Mouse (Mus musculus): ENCODE results near the gene Pole4.

Gene Pole4

DNA sequence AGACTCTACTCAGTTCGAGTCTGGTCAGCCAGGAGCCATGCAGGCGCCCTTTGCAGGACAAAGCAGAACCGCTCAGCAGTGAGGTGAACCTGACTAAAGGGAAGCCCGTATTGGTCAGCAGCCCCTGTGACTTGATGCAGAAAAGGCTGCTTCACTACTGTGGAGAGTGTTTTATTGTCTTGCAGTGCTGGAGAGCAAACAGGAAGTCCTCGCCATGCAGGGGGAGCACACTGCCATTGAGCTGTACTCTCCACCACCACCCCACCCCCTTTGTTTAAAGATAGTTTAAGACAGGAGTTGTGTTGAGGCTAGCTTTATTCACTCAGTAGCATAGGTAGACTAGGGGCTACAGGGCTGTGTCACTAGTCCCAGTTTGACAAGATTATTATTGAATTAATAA is at the start of gene Pole4:
TSS of gene Pole4 (minus strand) at position 145 of the 400 bp plus-strand sequence.
- no peak for DNase-seq

DNA sequence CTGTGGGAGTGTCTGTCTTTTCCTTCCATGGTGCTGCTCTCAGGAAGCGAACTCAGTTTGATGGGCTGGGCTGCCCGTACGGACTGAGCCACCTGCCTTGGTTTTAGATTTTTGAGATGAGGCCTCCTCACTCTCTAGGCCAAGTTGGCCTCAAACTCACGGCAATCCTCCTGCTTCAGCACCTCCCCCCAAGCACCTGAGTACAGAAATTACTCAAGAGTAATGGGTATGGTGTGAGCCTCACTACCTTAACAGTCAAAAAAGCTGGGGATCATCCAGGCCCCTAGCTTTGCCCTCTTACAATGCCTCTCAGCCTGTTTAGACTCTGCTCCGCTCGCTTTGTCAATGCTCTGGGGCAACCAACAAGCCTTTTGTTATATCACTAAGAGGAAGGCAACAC is 49.6 kb upstream of the Pole4 start:
- DNase-seq: no peak

DNA sequence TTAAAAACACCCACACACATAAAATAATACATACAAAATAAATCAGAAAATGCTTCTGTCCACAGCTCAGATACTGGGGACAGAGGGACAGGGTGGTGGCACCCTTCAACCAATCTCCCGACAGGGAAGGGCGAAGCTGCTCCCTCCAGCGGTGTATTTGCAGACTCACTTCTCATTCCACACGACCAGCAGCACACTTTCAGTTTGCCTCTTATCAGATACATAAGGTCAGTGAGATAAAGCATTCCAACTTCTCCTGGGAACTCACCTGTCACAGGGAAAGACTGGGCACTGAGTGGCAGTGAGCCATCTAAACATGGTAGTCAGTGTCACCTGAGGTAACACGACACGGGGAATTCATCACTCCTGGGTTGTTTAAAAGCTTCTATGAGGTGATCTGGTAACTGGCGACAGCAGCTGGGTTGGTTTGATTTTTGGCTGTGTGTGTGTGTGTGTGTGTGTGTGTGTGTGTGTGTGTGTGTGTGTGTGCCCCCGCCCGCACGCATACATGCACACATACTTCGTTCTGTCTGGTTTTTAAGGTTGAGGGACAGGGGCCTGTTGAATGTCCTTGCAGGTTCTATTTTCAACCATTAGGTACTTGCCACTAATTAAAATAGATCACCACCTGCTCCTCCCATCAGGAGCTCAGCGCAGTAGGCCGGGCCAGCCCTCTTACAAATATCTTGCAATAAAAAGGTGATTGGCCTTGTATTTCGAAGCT is 48.6 kb upstream of the Pole4 start:
- DNase-seq: no peak

DNA sequence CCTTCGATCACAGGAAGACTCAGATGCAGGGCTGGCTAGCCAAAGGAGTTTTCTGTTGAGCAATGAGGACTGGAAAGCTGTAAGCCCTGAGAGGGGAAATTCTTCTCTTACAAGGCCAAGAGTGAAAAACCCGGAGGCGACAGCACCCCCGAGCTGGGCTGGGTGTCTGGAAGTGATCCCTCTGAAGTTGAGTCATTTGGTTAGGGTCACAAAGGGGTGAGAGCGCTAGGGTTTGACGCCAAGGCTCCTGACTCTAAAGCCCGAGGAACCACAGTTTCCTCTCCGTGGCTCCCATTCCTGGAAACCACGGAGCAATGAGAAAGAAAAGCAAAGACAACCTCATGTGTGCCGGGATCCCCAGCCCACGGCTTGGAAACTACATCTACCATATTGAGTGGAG is 47.9 kb upstream of the Pole4 start:
- DNase-seq: no peak

DNA sequence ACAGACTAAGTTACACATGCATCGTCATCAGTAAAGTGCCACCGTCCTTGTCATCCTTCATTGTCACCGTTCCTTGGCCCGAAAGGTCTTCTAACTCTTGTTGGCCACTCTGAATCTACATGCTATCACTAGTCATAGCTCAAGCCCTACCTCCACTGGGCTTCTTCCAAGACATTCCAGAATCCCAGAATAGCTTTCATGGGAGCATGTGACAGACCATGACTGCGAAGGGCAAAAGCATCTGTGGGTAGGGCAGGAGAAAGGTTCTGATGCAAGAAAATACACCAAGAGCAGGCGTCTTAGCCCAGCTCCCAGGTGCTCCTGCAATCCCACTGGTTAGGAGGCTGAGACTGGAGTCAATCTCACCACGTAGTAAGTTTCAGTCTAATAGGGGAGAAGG is 46.6 kb upstream of the Pole4 start:
- DNase-seq: no peak

DNA sequence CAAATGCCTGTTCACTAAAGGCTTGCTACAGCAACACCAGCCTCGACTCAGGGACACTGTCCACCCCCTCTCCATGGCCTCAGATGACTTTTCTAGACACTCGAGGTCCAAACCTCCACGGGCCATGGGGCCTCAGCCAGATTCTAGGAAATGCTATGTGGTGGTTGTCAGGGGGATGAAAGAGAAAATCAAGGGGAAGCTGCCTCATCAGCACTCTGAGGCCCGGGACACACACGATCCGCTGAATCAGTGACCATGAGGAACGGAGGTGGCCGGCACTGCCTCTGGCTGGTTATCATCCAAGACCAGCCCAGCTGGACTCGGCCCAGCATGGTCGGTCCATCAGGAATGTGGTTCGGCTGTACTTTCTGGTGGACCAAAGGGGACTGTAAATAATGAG is 45.9 kb upstream of the Pole4 start:
- DNase-seq: peak; percentile 45

DNA sequence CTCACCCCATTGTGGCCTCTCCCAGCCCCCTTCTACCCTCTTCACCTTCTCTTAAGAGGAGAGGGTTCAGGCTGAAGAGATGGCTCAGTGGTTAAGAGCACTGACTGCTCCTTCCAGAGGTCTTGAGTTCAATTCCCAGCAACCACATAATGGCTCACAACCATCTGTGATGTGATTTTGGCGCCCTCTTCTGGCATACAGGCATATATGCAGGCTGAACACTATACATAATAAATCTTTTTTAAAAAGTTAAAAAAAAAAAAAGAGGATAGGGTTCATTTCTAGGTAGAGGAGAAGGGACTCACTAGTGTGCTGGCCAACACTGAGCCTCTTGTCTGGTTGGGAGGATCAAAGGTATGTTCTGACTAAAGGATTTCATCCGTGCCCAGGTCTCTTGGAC is 44.9 kb upstream of the Pole4 start:
- no peak for DNase-seq

DNA sequence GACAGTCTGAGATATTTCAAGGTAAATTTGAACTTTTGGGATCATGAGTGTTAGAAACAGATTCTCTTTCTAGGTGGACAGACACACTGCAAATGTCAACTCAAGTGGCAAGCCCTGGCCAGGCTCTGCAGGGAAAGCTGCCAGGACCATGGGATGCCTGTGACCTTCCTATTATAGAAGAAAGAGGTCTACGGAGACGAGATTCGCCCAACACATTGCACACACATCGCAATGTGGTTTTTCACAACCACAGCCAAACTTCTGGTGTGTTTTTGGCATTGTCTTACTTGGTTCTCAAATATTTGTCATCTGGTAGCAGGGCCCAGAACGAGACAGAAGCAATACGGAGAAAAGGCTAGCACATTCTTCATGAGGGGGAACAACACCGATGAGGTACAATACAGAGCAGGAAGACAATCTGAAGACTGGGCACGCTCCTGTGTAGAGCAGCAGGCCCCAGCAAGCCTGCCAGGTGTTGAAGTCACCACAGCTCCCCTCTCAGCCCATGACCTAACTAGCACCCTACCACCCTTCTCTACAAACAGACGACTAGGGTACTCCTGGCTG is 43.0 kb upstream of the Pole4 start:
- DNase-seq: no peak

DNA sequence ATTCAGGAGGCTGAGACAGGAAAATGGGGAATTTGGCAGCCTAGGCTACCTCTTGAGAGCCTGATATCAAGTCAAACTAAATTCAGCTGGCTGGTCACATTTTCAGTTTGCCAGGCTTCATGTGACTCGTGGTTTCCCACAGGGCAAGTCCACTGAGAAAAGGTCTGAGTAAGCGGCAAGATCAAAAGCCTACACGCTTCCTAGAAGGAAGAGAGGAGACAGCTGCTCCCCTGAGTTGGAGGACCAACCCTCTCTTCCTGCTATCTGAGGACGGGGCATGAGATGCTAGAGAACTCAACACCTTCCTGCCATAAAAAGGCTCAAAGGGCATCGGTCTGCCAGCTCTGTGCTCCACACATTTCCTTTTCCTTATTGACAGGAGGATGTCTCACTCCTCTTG is 41.9 kb upstream of the Pole4 start:
- no peak for DNase-seq

DNA sequence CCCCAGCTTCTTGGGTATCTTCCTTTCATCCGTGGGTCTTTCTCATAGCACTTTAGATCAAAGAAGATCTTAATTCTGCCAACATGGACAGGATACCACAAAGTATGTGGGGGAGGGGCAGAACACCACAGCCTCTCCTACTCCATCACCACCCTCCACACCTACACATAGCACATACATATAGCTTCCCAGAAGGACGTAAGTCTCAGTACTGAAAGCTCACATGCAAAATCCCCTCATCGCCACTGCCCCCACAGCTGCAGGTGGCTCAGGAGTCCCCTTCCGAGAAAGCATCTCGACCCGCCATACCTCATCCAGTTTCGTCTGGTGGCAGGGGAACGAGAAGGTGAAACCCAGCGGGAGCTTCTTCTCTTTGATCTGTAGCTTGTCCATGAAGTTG is 39.4 kb upstream of the Pole4 start:
- no peak for DNase-seq

DNA sequence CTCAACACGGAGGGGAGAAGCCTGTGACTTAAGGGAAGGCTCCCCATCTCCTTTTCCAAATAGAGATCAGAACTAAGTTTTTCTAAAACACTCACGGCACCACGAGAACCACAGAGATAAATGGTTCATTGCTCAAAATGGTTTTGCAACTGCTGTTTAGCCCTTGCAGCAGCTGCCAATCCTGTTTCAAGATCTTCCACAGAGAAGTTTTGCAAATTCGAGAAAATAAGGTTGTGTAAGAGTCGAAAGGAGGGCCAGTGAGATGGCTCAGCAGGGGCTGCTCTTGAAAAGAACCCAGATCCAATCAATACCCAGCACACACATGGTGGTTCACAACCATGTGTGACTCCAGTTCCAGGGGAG is 36.3 kb upstream of the Pole4 start:
- no peak for DNase-seq

DNA sequence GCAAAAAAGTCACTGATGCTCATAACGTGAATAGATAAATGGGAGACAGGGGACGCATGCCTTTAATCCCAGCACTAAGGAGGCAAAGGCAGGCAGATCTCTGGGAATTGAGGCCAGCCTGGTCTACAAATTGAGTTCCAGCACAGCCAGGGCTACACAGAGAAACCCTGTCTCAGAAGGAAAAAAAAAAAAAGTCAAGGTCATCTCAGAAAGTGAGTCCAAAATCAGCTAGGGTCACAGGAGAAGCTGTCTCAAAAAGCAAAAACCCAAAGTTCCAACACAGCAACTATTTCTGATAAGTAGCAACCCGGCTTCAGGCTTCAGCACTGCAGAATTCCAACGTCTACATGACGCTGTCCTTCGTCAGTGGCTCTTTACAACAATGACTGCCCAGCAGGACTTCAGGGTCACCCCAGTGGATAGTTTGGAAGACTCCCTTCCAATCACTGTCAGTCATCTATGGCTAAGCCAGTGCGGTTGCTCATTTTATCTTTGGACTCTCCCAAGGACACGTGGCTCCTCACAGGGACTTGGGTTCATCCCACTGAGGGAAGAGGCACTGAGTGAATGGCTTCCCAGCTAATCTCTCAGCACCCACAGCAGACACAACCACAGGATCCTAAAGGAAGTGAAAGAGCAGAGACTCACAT is 35.8 kb upstream of the Pole4 start:
- no peak for DNase-seq

DNA sequence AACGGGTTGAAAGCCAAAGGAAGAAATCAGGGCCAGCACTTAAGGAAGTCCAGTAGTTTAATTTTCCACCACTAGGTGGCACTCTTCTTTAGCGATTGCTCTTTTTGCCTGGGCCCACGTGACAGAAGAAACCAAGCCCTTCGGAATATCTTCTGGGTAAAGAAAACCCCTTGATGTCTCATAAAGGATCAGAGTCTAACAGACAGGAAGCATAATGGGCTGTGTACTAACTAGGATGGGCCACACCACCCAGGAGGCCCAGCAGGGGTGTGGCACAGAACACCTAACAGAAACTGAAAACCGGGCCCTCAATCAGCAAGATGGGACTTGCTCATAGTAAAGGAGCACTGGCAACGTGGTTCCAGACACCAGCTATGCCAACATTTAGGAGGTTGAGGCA is 35.1 kb upstream of the Pole4 start:
- DNase-seq: peak; percentile 72

DNA sequence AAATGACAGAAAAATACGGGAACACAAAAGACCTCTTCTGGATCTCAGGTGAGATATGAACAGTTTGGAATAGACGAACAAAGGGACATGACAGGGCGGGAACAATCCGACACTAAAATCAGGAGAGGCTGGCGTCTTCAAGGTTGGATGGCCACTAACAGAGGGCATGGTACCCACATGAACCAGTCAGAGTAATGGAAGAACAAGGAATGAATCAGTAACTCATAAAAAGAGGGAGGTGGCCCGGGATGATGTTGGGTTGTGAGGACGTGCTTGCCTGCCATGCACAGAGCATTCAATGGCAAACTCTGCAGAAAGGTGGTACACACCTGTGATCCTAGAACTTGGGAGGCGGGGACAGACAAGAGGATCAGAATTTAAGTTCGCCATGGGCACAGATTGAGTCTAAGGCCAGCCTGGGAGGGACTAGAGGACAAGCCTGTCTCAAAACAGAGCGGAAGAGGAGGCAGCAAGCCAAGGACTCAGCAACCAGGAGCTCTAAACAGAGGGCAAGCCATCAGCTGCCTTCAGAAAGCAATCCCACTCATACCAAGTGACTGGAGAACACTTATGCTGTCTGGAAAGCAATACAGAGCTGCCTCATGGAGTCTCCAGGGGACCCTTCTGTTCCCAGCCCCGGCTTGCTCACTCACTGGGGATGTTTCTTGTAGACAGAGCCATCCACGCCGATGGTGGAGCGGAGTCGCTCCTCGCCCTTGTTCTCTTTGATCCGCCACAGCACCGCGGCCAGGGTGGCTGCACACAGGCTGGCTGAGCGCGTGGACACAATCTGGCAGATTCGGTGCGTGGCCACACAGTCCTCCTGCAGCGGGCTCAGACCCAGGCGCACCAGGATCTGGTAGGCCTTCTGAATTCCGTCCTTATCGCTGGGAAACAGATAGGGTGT is 32.7 kb upstream of the Pole4 start:
- DNase-seq: no peak

DNA sequence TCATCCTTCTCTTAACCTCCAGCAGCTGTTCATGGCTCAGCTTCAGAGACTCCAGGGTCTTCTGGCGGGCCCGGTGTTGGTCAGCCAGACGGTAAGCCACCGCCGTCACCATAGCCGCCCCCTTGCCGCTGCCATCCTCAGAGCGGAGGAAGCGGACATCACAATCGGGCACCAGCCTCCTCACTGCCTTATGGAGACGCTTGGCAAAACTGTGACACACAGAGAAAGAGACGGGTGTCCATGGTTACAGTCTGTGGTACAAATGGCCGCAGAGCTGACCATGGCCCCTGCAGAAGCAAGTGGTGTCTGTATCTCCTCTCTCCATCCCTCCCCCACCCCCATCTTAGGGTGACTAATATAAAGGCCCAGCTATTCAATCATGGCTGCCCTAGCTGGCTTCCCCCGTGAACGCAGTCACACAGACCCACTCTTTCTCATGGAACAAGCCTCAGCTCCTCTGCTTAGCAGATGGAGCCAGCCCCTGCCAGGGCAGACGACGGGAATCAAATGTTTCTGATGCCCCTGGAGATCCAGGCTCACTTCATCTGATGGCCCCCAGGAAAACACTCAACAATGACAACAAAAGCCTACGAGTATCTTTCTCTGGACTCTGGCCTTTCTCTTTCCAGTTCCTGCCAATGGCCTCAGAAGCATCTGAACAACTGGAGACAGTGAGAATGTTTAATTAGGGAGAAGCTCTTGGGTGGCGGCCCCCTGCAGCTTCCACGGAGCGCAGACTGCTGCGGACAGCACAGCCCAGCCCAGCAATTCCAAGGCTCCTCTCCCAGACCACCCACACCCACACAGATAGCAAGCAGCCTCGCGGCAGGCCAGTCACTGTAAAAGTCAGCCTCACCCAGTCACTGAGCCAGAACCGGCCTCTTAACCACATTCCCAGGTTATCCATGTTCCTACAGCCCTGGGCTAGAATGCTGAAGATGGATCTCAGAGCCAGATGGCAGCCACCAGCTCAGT is 31.7 kb upstream of the Pole4 start:
- DNase-seq: no peak

DNA sequence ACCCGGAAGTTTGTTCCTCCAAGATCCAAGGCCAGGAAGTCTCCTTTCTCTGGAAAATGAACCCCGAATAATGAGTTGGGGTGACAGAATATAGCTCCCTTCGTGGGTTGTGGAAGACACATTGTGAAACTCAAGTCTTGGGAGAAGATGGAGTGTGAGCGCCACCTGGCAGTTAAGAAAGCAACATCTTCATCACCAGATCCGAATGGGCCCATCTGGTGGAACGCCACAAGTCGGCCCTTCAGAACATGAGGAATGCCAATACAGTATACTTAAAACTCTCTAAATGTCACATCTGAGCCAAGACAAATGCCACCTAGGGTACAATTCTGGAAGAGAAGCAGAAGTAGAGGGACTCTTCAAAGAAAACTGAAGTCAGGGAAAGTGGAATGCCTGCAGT is 30.2 kb upstream of the Pole4 start:
- DNase-seq: no peak

DNA sequence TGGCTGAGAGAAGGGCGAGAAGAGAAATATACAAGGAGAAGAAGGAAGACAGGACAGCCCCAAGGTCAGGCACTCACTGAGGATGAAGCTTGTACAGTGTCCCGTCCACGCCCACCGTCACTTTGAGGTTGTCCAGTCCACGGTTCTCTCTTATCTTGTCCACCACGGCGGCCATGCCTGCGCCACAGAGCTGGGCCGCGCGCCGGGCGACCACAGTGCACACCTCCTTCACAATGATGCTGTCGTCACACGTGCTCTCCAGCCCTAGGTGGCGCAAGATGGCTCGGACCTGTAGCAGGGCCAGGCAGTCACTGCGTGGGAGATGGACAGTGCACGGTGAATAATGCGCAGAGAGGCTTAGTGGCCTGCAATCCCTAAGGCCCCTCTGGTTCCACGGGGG is 23.5 kb upstream of the Pole4 start:
- no peak for DNase-seq

DNA sequence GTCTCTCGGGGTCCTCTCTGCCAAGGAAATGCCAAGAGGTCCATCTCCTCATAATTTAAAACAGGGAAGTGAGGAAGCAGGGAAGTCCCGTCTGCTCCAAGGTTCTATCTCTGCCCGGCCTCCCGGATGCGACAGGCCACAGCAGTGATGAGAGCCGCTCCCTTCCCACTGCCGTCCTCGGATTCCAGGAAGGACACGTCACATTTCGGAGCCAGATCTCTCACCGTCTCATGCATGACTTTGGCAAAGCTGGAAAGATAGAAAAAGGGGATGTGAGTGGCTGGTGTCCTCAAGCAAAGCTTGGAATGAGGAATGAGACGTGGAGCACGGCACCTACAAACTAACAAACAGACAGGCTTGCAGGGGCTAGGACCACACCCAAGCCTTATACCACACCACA is 22.0 kb upstream of the Pole4 start:
- DNase-seq: peak; percentile 17

DNA sequence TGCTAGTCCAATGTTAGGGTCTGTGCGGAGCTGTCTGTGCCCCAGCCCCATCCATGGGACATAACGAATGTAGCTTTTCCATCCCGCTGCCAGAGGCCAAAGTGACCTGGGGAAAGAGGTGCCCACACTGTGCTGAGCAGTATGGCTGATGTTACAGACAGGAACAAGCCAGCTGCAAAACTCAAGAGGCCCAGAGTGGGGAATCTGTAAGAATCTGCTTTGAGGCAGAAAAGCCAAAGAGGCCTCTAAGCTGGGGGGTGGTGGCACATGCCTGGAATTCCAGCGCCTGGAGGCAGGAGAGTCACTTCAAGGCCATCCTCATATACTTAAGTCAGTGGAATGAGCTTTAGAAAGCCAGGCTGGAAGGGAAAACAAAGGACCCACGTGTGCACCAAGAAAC is 18.2 kb upstream of the Pole4 start:
- no peak for DNase-seq

DNA sequence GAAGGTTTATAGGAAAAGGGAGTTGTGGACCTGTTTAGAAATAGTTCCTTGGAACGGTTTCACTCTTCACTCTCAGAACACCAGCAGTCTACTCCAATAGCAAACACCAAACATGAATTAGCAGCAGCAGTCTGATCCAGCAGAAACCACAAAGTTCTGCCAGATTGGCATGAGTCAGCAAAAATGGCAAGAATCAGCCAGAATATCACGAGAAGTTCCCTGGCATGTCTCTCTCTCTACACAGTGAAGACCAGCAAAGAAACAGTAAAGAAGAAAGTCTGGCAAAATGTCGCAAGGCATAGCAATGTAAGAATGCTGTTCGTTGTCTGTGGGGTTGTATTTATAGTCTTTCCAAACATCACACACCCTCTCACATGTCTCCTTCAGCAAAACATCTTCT is 11.0 kb upstream of the Pole4 start:
- DNase-seq: no peak

DNA sequence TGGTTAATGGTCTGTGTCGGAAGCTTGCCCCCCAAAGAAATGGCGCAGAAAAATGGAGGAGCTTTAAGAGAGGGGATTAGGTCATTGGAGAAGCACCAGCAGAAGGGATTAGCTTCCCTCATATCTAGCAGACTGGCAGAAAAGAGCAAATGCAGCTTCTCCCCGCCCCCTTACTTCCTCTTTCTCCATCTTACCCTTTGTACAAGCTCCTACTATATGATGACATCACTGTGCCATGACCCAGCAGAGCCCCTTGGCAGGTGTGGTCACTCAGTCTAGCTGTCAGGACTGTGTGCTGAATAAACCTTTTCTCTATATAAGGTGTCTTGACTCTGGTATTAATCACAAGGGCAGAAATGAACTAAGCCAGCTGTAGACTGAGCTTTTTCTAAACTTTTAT is 10.5 kb upstream of the Pole4 start:
- no peak for DNase-seq

DNA sequence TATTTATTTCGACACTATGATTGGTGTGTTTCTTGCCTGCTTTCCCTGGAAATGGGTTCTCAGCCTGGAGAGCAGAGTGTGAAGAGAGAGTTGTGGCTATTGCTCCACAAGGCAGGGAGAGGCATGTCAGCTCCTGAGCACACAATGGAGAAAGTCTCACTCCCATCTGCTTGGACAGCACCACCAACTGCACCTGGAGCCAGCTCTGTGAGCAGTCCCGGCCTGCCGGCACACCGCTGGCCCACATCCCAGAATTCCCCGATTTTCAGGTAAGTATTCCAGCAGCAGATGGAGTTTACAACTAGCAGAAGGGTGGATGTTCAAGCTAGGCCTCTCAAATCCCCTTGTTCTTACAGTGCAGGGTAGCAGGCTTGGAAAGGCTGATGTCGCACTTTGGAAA is 10.1 kb upstream of the Pole4 start:
- no peak for DNase-seq

Measured in kidney, postnatal 14 days (tissue).